Mouse (Mus musculus) megakaryocyte, embryonic 14.5 days (primary cell): Measurements from ENCODE around the gene Olfr523.

ENCODE experiments used
- FLI1 ChIP-seq: IDR thresholded peaks from 2 replicates; pipeline ENCODE4 v1.6.1; 2012; ENCODE audit warnings: low read length, inconsistent platforms, mixed read lengths
- GATA1 ChIP-seq: IDR thresholded peaks from 3 replicates; pipeline ENCODE4 v1.6.1; 2012; ENCODE audit warnings: mixed read lengths, low read length, inconsistent platforms, borderline replicate concordance

GRCm38 (mm10) chr7:140186646-140187620 is 13.9 kb downstream of the Olfr523 start:
- TF ChIP-seq GATA1 (no peak), FLI1 (no peak)
